Mouse (Mus musculus): ENCODE results near the gene Zfp710. TPM values are rescaled to one million over a fixed set of nuclear protein-coding genes. Genes with fewer than 3 reads are reported as not detected.
"Not testable (repeated sequence)": the region's sequence is repeated elsewhere in the genome, so short reads cannot be mapped to it uniquely, and the experiment has no call there.

Gene Zfp710
- polyA plus RNA-seq (2011; ENCODE audit: insufficient read length, low read depth, missing spikeins) = 7.7 and 8.7 TPM in 2 replicates

GRCm38 (mm10) chr7:80024521-80025390 is at the start of gene Zfp710:
TSS of gene Zfp710 (plus strand) at chr7:80024814.
- peak within 1 kb of the TSS; percentile 60 for H3K4me3 ChIP-seq (ENCODE audit: insufficient read depth, low read length)
- TF ChIP-seq CTCF (IDR thresholded peaks at IDR 0.05; ENCODE audit: borderline replicate concordance, insufficient read depth, low read length) (no peak), POLR2A (IDR thresholded peaks at IDR 0.05; ENCODE audit: low read depth, low read length) (peak; percentile 78)
- H3K27ac ChIP-seq (ENCODE audit: insufficient read depth, low read length) = peak within 1 kb of the TSS; percentile 91
- peaks cover 10% of the 10 kb centered on the region; the same call in 1 of the 2 replicates for H3K4me1 ChIP-seq (ENCODE audit: control insufficient read depth, insufficient read depth, low read length)

GRCm38 (mm10) chr7:79975316-79975715 is 49.3 kb upstream of the Zfp710 start:
- H3K4me3 ChIP-seq (ENCODE audit: insufficient read depth, low read length) = no peak overlapping the region
- H3K4me1 ChIP-seq (ENCODE audit: control insufficient read depth, insufficient read depth, low read length) = no peaks in the 10 kb centered on the region
- H3K27ac ChIP-seq (ENCODE audit: insufficient read depth, low read length) = no peak overlapping the region
- no peak for TF ChIP-seq POLR2A (IDR thresholded peaks at IDR 0.05; ENCODE audit: low read depth, low read length)
- no peak for TF ChIP-seq CTCF (IDR thresholded peaks at IDR 0.05; ENCODE audit: borderline replicate concordance, insufficient read depth, low read length)

- H3K27ac ChIP-seq (ENCODE audit: insufficient read depth, low read length) = no peak overlapping the region
- no peaks in the 10 kb centered on the region for H3K4me1 ChIP-seq (ENCODE audit: control insufficient read depth, insufficient read depth, low read length)
- no peak overlapping the region for H3K4me3 ChIP-seq (ENCODE audit: insufficient read depth, low read length)
- TF ChIP-seq CTCF (IDR thresholded peaks at IDR 0.05; ENCODE audit: borderline replicate concordance, insufficient read depth, low read length) (no peak), POLR2A (IDR thresholded peaks at IDR 0.05; ENCODE audit: low read depth, low read length) (no peak)
These were observed 37.9 kb upstream of the Zfp710 start for GRCm38 (mm10) chr7:79986717-79987116.

GRCm38 (mm10) chr7:79987745-79988144 is 36.9 kb upstream of the Zfp710 start:
- no peaks in the 10 kb centered on the region for H3K4me1 ChIP-seq (ENCODE audit: control insufficient read depth, insufficient read depth, low read length)
- TF ChIP-seq CTCF (IDR thresholded peaks at IDR 0.05; ENCODE audit: borderline replicate concordance, insufficient read depth, low read length) = no peak
- no peak for TF ChIP-seq POLR2A (IDR thresholded peaks at IDR 0.05; ENCODE audit: low read depth, low read length)

GRCm38 (mm10) chr7:79988466-79988865 is 36.1 kb upstream of the Zfp710 start:
- H3K4me3 ChIP-seq (ENCODE audit: insufficient read depth, low read length); H3K27ac ChIP-seq (ENCODE audit: insufficient read depth, low read length); H3K4me1 ChIP-seq (ENCODE audit: control insufficient read depth, insufficient read depth, low read length): not testable (repeated sequence)

More at GRCm38 (mm10) chr7:79987745-79988144, 36.9 kb upstream of the Zfp710 start:
- H3K4me3 ChIP-seq (ENCODE audit: insufficient read depth, low read length) = no peak overlapping the region
- no peak overlapping the region for H3K27ac ChIP-seq (ENCODE audit: insufficient read depth, low read length)

- no peak overlapping the region for H3K27ac ChIP-seq (ENCODE audit: insufficient read depth, low read length)
- H3K4me1 ChIP-seq (ENCODE audit: control insufficient read depth, insufficient read depth, low read length) = no peaks in the 10 kb centered on the region
- no peak overlapping the region for H3K4me3 ChIP-seq (ENCODE audit: insufficient read depth, low read length)
- peak; percentile 53; the same call in 1 of the 2 replicates for TF ChIP-seq CTCF (IDR thresholded peaks at IDR 0.05; ENCODE audit: borderline replicate concordance, insufficient read depth, low read length)
- TF ChIP-seq POLR2A (IDR thresholded peaks at IDR 0.05; ENCODE audit: low read depth, low read length) = no peak
These were observed 30.1 kb upstream of the Zfp710 start for GRCm38 (mm10) chr7:79994476-79994875.

- Histone ChIP-seq H3K27ac (ENCODE audit: insufficient read depth, low read length) (no peak overlapping the region), H3K4me1 (ENCODE audit: control insufficient read depth, insufficient read depth, low read length) (no peaks in the 10 kb centered on the region), H3K4me3 (ENCODE audit: insufficient read depth, low read length) (no peak overlapping the region)
- TF ChIP-seq CTCF (IDR thresholded peaks at IDR 0.05; ENCODE audit: borderline replicate concordance, insufficient read depth, low read length) (no peak), POLR2A (IDR thresholded peaks at IDR 0.05; ENCODE audit: low read depth, low read length) (no peak)
These were observed 26.9 kb upstream of the Zfp710 start for GRCm38 (mm10) chr7:79997761-79998160.

GRCm38 (mm10) chr7:80002353-80003055 is 22.1 kb upstream of the Zfp710 start:
- Histone ChIP-seq H3K4me1 (ENCODE audit: control insufficient read depth, insufficient read depth, low read length) (no peaks in the 10 kb centered on the region), H3K4me3 (ENCODE audit: insufficient read depth, low read length) (no peak overlapping the region), H3K27ac (ENCODE audit: insufficient read depth, low read length) (no peak overlapping the region)
- TF ChIP-seq POLR2A (IDR thresholded peaks at IDR 0.05; ENCODE audit: low read depth, low read length) (no peak), CTCF (IDR thresholded peaks at IDR 0.05; ENCODE audit: borderline replicate concordance, insufficient read depth, low read length) (no peak)

- Histone ChIP-seq H3K4me1 (ENCODE audit: control insufficient read depth, insufficient read depth, low read length) (no peaks in the 10 kb centered on the region), H3K4me3 (ENCODE audit: insufficient read depth, low read length) (no peak overlapping the region), H3K27ac (ENCODE audit: insufficient read depth, low read length) (no peak overlapping the region)
- TF ChIP-seq POLR2A (IDR thresholded peaks at IDR 0.05; ENCODE audit: low read depth, low read length) (no peak), CTCF (IDR thresholded peaks at IDR 0.05; ENCODE audit: borderline replicate concordance, insufficient read depth, low read length) (no peak)
These were observed 19.6 kb upstream of the Zfp710 start for GRCm38 (mm10) chr7:80004776-80005554.
